Mouse (Mus musculus): ENCODE data around the gene Ascl2. TPM values are rescaled to one million over a fixed set of nuclear protein-coding genes. Genes with fewer than 3 reads are reported as not detected.

Ascl2 gene
- polyA plus RNA-seq (2015; fragmentation: Nextera tagmentation; extraction: Ambion mirVana) = 0.44 and 0.48 TPM in 2 replicates

GRCm38 (mm10) chr7:142968809-142969511 is at the start of gene Ascl2:
Ascl2 (minus strand) TSS chr7:142969264.
- Histone ChIP-seq H3K27me3 (peaks cover 86% of the 10 kb centered on the region), H3K4me1 (replicated peaks) (peaks cover 26% of the 10 kb centered on the region), H3K4me2 (peak within 1 kb of the TSS; percentile 96), H3K36me3 (no peaks in the 10 kb centered on the region), H3K4me3 (peak within 1 kb of the TSS; percentile 50), H3K9me3 (no peaks in the 10 kb centered on the region), H3K9ac (peak within 1 kb of the TSS; percentile 66), H3K27ac (no peak within 1 kb of the TSS)
- under 1% methylated on average over 51 of the region's 51 CpGs for WGBS
- peak; percentile 64 for ATAC-seq (ENCODE audit: low FRiP score)

GRCm38 (mm10) chr7:143017181-143017580 is 48.1 kb upstream of the Ascl2 start:
- no peak overlapping the region for H3K4me2 ChIP-seq
- no peak overlapping the region for H3K4me3 ChIP-seq
- H3K27ac ChIP-seq = no peak overlapping the region
- no peak overlapping the region for H3K9ac ChIP-seq
- no peaks in the 10 kb centered on the region for H3K27me3 ChIP-seq
- H3K36me3 ChIP-seq = no peaks in the 10 kb centered on the region
- no peak for ATAC-seq (ENCODE audit: low FRiP score)
- WGBS = 73% methylated on average over 4 of the region's 4 CpGs
- H3K4me1 ChIP-seq (replicated peaks) = peaks cover 39% of the 10 kb centered on the region
- H3K9me3 ChIP-seq = no peaks in the 10 kb centered on the region

DNA sequence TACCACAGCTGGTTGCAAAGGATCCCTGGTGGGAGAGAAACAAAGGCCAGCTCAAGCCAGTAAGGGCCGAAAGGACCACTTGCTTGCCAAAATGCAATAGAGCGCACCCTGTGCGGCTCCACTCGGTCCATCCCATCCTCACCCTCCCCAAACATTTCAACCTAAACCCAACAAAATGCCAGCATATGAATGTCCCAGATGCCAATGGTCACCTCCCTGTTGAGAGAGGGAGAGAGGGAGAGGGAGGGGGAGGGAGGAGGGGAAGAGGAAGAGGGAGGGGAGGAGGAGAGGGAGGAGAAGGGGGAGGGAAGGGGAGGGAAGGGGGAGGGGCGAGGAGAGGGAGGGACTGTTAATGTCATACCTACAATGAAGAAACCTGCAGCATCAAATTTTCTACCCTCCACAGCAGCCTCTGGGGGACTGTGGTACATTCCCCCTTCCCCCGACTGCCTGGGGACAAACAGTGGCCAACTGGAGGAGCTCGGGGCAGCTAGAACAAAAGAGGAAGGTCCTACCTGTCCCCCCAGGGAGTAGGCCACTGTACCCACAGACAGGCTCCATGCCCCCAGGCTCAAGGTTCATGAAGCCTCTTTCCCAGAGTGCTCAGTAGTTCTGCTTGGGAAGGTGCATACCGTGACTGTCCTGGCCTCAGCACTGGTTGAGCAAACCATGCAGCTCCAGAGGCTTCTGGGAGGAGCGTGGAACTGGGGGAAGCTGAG is 47.5 kb upstream of the Ascl2 start:
- no peak; the same call in 1 of the 2 replicates for ATAC-seq (ENCODE audit: low FRiP score)
- peak overlapping the region; percentile 62; the same call in 1 of the 2 replicates for H3K27ac ChIP-seq
- no peak overlapping the region for H3K9ac ChIP-seq
- WGBS = 42% methylated on average over 9 of the region's 9 CpGs
- H3K4me3 ChIP-seq = no peak overlapping the region
- no peaks in the 10 kb centered on the region for H3K27me3 ChIP-seq
- H3K4me2 ChIP-seq = 0 out of 2 replicates have a peak overlapping the region, but pooled peaks have one; percentile 2
- no peaks in the 10 kb centered on the region for H3K36me3 ChIP-seq
- peaks cover 43% of the 10 kb centered on the region for H3K4me1 ChIP-seq (replicated peaks)
- H3K9me3 ChIP-seq = no peaks in the 10 kb centered on the region

DNA sequence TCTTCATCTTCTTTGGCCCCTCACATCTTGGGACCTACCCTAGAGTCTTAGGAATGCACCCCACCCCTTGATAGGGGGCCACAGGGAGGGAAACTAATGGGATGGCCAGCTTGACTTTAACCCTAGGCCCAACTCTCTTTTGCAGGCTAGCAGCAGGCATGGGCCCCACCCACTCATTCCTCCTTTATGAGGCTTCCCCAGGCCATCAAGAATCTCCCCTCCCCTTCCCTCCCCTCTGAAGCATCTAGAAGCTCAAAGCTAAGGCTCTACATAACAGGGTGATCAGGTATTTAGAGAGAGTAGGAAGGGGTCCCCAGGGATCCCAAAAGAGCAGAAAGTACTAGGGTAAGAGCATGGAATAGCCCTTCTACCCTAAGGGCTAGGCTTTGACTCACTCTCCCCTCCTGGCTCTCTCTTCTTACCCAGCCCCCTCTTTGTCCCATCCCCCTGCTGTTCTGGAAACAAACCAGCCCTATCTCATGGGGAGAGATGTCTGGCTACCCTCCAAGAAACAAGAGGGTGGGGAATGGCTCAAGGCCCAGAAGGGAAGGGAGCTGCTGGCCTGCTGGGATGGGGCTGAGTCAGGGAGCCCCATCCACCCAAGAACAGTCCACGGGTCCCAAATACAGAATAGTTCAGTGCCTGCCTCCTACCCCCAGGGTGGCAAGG is 46.8 kb upstream of the Ascl2 start:
- Histone ChIP-seq H3K4me2 (0 out of 2 replicates have a peak overlapping the region, but pooled peaks have one; percentile 2), H3K9me3 (no peaks in the 10 kb centered on the region), H3K4me3 (no peak overlapping the region), H3K27me3 (no peaks in the 10 kb centered on the region), H3K27ac (peak overlapping the region; percentile 62), H3K9ac (no peak overlapping the region), H3K4me1 (replicated peaks) (peaks cover 43% of the 10 kb centered on the region), H3K36me3 (no peaks in the 10 kb centered on the region)
- peak; percentile 60 for ATAC-seq (ENCODE audit: low FRiP score)
- WGBS = 0% methylated on average over 1 of the region's 1 CpGs

GRCm38 (mm10) chr7:143014862-143015659 is 46.0 kb upstream of the Ascl2 start:
- Histone ChIP-seq H3K9me3 (no peaks in the 10 kb centered on the region), H3K36me3 (no peaks in the 10 kb centered on the region), H3K27me3 (0 out of 2 replicates have a peak, but pooled peaks cover 1% of the 10 kb centered on the region), H3K4me2 (no peak overlapping the region), H3K9ac (no peak overlapping the region), H3K4me1 (replicated peaks) (peaks cover 43% of the 10 kb centered on the region), H3K27ac (no peak overlapping the region), H3K4me3 (no peak overlapping the region)
- WGBS = 87% methylated on average over 7 of the region's 7 CpGs
- no peak for ATAC-seq (ENCODE audit: low FRiP score)

- Histone ChIP-seq H3K27me3 (0 out of 2 replicates have a peak, but pooled peaks cover 4% of the 10 kb centered on the region), H3K4me3 (no peak overlapping the region), H3K9ac (no peak overlapping the region), H3K4me2 (no peak overlapping the region), H3K4me1 (replicated peaks) (peaks cover 50% of the 10 kb centered on the region), H3K27ac (peak overlapping the region; percentile 55), H3K9me3 (no peaks in the 10 kb centered on the region), H3K36me3 (no peaks in the 10 kb centered on the region)
- no peak for ATAC-seq (ENCODE audit: low FRiP score)
- 68% methylated on average over 8 of the region's 8 CpGs for WGBS
Measured at GRCm38 (mm10) chr7:143013420-143014178, 44.5 kb upstream of the Ascl2 start.

GRCm38 (mm10) chr7:143012230-143012875 is 43.3 kb upstream of the Ascl2 start:
- ATAC-seq (ENCODE audit: low FRiP score) = 0 out of 2 replicates have a peak, but pooled peaks have one; percentile 7
- H3K9ac ChIP-seq = no peak overlapping the region
- H3K27ac ChIP-seq = peak overlapping the region; percentile 64
- H3K4me3 ChIP-seq = no peak overlapping the region
- H3K4me2 ChIP-seq = no peak overlapping the region
- H3K27me3 ChIP-seq = 0 out of 2 replicates have a peak, but pooled peaks cover 4% of the 10 kb centered on the region
- no peaks in the 10 kb centered on the region for H3K9me3 ChIP-seq
- no peaks in the 10 kb centered on the region for H3K36me3 ChIP-seq
- H3K4me1 ChIP-seq (replicated peaks) = peaks cover 56% of the 10 kb centered on the region
- WGBS = 47% methylated on average over 5 of the region's 5 CpGs

- WGBS = 100% methylated on average over 1 of the region's 1 CpGs
Measured at GRCm38 (mm10) chr7:143011226-143011625, 42.2 kb upstream of the Ascl2 start.

GRCm38 (mm10) chr7:143009996-143010395 is 40.9 kb upstream of the Ascl2 start:
- Histone ChIP-seq H3K4me2 (no peak overlapping the region), H3K27me3 (0 out of 2 replicates have a peak, but pooled peaks cover 8% of the 10 kb centered on the region), H3K27ac (peak overlapping the region; percentile 80; the same call in 1 of the 2 replicates), H3K4me1 (replicated peaks) (peaks cover 34% of the 10 kb centered on the region), H3K4me3 (no peak overlapping the region), H3K36me3 (no peaks in the 10 kb centered on the region), H3K9me3 (no peaks in the 10 kb centered on the region), H3K9ac (no peak overlapping the region)
- WGBS = 90% methylated on average over 4 of the region's 4 CpGs
- ATAC-seq (ENCODE audit: low FRiP score) = no peak

More at GRCm38 (mm10) chr7:143011226-143011625, 42.2 kb upstream of the Ascl2 start:
- Histone ChIP-seq H3K36me3 (no peaks in the 10 kb centered on the region), H3K4me1 (replicated peaks) (peaks cover 46% of the 10 kb centered on the region), H3K27me3 (0 out of 2 replicates have a peak, but pooled peaks cover 4% of the 10 kb centered on the region), H3K9ac (no peak overlapping the region), H3K4me2 (no peak overlapping the region), H3K9me3 (no peaks in the 10 kb centered on the region), H3K4me3 (no peak overlapping the region), H3K27ac (no peak overlapping the region)
- no peak for ATAC-seq (ENCODE audit: low FRiP score)

DNA sequence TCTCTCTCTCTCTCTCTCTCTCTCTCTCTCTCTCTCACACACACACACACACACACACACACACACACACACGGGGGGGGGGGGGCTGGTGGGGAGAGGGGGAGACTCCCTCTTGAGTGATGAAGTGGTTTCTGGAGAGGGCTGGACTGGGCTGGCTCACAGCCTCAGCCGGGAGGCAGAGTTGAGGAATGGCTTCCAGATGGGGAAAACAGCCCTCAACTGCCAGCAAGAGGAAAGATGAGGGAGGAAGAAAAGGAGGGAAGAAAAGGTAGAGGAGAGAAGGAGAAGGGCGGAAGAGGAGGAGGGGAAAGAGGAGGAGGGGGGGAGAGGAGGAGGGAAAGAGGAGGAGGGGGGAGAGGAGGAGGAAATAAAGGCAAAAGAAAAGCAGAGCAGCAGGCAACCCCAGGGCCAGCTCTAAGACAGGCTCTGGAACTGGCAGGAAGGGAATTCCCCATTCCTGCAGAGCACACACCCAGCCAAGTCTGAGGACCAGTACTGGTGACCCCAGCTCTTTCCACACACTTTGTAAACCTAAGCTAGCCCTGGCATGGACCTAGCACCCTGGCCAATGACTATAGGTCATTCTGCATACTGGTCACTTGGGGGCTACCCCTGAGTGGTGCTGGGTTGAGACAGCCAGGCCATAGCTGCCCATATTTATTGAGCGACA is 40.1 kb upstream of the Ascl2 start:
- no peak overlapping the region for H3K9ac ChIP-seq
- WGBS = 63% methylated on average over 3 of the region's 4 CpGs

More for the DNA sequence above, 40.1 kb upstream of the Ascl2 start:
- H3K27ac ChIP-seq = peak overlapping the region; percentile 80
- no peak overlapping the region for H3K4me2 ChIP-seq
- no peaks in the 10 kb centered on the region for H3K36me3 ChIP-seq
- 0 out of 2 replicates have a peak, but pooled peaks have one; percentile 23 for ATAC-seq (ENCODE audit: low FRiP score)
- H3K9me3 ChIP-seq = no peaks in the 10 kb centered on the region
- H3K4me3 ChIP-seq = no peak overlapping the region
- peaks cover 32% of the 10 kb centered on the region for H3K4me1 ChIP-seq (replicated peaks)
- H3K27me3 ChIP-seq = 0 out of 2 replicates have a peak, but pooled peaks cover 8% of the 10 kb centered on the region
